Comparison of ENCODE assay signal across 1 mouse cellular context in the genomic region with DNA sequence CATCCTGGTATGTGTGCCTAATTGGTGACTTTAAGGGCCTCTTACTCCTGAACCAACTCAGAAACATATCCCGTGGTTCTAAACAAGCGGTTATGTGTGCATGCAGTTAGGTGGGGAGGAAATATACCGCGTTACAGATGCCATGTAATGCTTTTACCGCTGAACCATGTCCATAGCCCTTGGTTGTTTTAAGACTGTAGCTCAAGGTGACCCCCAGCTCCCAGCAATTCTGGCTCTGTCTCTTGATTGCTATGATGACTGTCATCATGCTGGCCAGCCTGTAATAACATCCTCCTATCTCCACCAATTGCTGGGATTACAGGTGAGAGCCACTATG.
TF ChIP-seq lines count a peak whose summit lies in the region.

No protein-coding gene starts in this region.

TF ChIP-seq in CH12.LX, 34 proteins besides CTCF, POLR2A, EP300 and RAD21:
- TF ChIP-seq ETS1 (conservative IDR thresholded peaks at IDR 0.05; ENCODE audit: low read depth, low read length) (no peak), NRF1 (IDR thresholded peaks at IDR 0.05; ENCODE audit: low read depth, low read length) (no peak), ZKSCAN1 (IDR thresholded peaks at IDR 0.05; ENCODE audit: borderline replicate concordance, low read depth, low read length) (no peak), JUN (IDR thresholded peaks at IDR 0.05; ENCODE audit: insufficient read depth, low read depth, low read length) (no peak), ELF1 (IDR thresholded peaks at IDR 0.05; ENCODE audit: low read depth, low read length) (no peak), TCF12 (IDR thresholded peaks at IDR 0.05; ENCODE audit: low read depth, low read length) (no peak), CHD2 (IDR thresholded peaks at IDR 0.05; ENCODE audit: low read length) (no peak), MEF2A (IDR thresholded peaks at IDR 0.05; ENCODE audit: borderline replicate concordance, low read depth, low read length) (no peak), GABPA (IDR thresholded peaks at IDR 0.05; ENCODE audit: insufficient replicate concordance, low read depth, low read length) (no peak), UBTF (IDR thresholded peaks at IDR 0.05; ENCODE audit: low read depth, low read length) (no peak), HCFC1 (IDR thresholded peaks at IDR 0.05; ENCODE audit: low read depth, low read length) (no peak), E2F4 (IDR thresholded peaks at IDR 0.05; ENCODE audit: insufficient replicate concordance, low read depth, low read length) (no peak), MYC (IDR thresholded peaks at IDR 0.05; ENCODE audit: low read depth, low read length) (no peak), PAX5 (IDR thresholded peaks at IDR 0.05; ENCODE audit: low read length) (no peak), JUND (conservative IDR thresholded peaks at IDR 0.05; ENCODE audit: low read depth, low read length) (no peak), POLR2AphosphoS2 (IDR thresholded peaks at IDR 0.05; ENCODE audit: low read depth, low read length) (no peak), TBP (conservative IDR thresholded peaks at IDR 0.05; ENCODE audit: low read depth, low read length) (no peak), ZMIZ1 (IDR thresholded peaks at IDR 0.05; ENCODE audit: low read depth, low read length) (no peak), MAX (IDR thresholded peaks at IDR 0.05; ENCODE audit: low read length) (no peak), NELFE (IDR thresholded peaks at IDR 0.05; ENCODE audit: low read depth, low read length) (no peak)
